Comparison of ENCODE assay signal across 27 mouse cellular contexts in the genomic region with DNA sequence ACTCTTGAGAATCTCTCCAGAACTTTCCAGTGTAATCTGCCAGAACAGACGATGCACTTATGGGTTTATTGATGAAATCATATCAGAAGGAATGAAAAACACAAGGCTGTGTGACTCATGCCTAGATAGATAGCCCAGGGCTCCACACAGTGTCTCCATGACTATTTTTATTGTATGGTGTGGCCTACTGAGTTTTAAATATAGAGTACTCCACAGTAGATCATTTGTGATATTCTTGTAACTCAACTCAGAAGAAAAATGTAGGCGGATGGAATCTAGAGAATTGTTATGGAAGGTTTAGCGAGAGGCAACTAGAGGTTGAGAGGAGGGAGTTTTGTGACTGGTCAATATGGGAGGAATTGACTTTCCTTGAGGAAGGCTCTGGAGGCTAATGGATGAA.
"Had no signal": no experiment of that assay in that cellular context is flagged by ENCODE, and none has a peak within 500 bp of the region (broad histone marks: within the 10 kb centered on the region; RNA-seq: fewer than 3 reads in every experiment).

No protein-coding gene starts in this region.

- H3K4me1 ChIP-seq: hindbrain, embryonic 10.5 days; hindbrain, embryonic 12.5 days; intestine, embryonic 15.5 days; limb, embryonic 13.5 days; limb, embryonic 15.5 days; liver, embryonic 12.5 days had no signal

- H3K9me3 ChIP-seq: heart, embryonic 10.5 days; heart, embryonic 12.5 days; hindbrain, embryonic 10.5 days; hindbrain, embryonic 12.5 days; intestine, embryonic 15.5 days; limb, embryonic 13.5 days; limb, embryonic 15.5 days; liver, embryonic 12.5 days had no signal

- H3K36me3 ChIP-seq: heart, embryonic 10.5 days; heart, embryonic 12.5 days; hindbrain, embryonic 10.5 days; hindbrain, embryonic 12.5 days; intestine, embryonic 15.5 days; limb, embryonic 13.5 days; limb, embryonic 15.5 days; liver, embryonic 12.5 days had no signal

- H3K27me3 ChIP-seq: heart, embryonic 12.5 days; hindbrain, embryonic 12.5 days; intestine, embryonic 15.5 days; limb, embryonic 13.5 days; limb, embryonic 15.5 days; liver, embryonic 12.5 days had no signal

- ATAC-seq: hindbrain, embryonic 16.5 days; inflammation-experienced regulatory T-cells, adult 6 months; intestine, embryonic 15.5 days; intestine, postnatal 0 days; liver, embryonic 12.5 days had no signal

- H3K4me3 ChIP-seq: gastrocnemius, adult 2 months; heart, adult 2 months; heart, embryonic 10.5 days; heart, embryonic 12.5 days; hindbrain, embryonic 10.5 days; hindbrain, embryonic 12.5 days; intestine, embryonic 15.5 days; limb, embryonic 13.5 days; limb, embryonic 15.5 days; liver, embryonic 12.5 days had no signal

- H3K4me2 ChIP-seq: heart, embryonic 12.5 days; hindbrain, embryonic 12.5 days; hindbrain, embryonic 14.5 days; intestine, embryonic 15.5 days; limb, embryonic 13.5 days; limb, embryonic 15.5 days; liver, embryonic 12.5 days had no signal

- DNase-seq: gastrocnemius, adult 2 months; gastrocnemius, postnatal 10 days; gastrocnemius, postnatal 25 days; heart, adult 2 months; heart, postnatal 10 days; heart, postnatal 4 days; kidney, adult 18-20 months; kidney, adult 8-10 months; kidney, postnatal 14 days; kidney, postnatal 36 days; layer of hippocampus, adult 9-11 months; layer of hippocampus, postnatal 36 days; left cerebral cortex, postnatal 4 days had no signal

- H3K9ac ChIP-seq: heart, embryonic 12.5 days; hindbrain, embryonic 12.5 days; hindbrain, embryonic 14.5 days; intestine, embryonic 15.5 days; limb, embryonic 13.5 days; limb, embryonic 15.5 days; liver, embryonic 12.5 days; liver, embryonic 14.5 days had no signal

- H3K27ac ChIP-seq: gastrocnemius, adult 2 months; heart, adult 2 months; heart, embryonic 10.5 days; hindbrain, embryonic 10.5 days; hindbrain, embryonic 12.5 days; hindbrain, embryonic 14.5 days; intestine, embryonic 15.5 days; kidney, postnatal 0 days; limb, embryonic 13.5 days; limb, embryonic 15.5 days; liver, embryonic 12.5 days; liver, embryonic 14.5 days had no signal
